Mouse (Mus musculus): ENCODE measurements around the gene Rpn1. TPM values are rescaled to one million over a fixed set of nuclear protein-coding genes. Genes with fewer than 3 reads are reported as not detected.

Rpn1 gene
- polyA plus RNA-seq, 1 experiment from 2014 or later = 253 TPM

GRCm38 (mm10) chr6:88053228-88054080, 30.8 kb upstream of the Rpn1 start:
- 39% methylated on average over 11 of the region's 11 CpGs for WGBS (ENCODE audit: insufficient replicate concordance)
- Histone ChIP-seq H3K4me2 (no peak overlapping the region), H3K4me1 (peaks cover 5% of the 10 kb centered on the region; the same call in 1 of the 2 replicates), H3K9ac (no peak overlapping the region), H3K9me3 (replicated peaks) (no peaks in the 10 kb centered on the region), H3K27me3 (replicated peaks) (peaks cover 43% of the 10 kb centered on the region), H3K27ac (no peak overlapping the region), H3K36me3 (no peaks in the 10 kb centered on the region), H3K4me3 (no peak overlapping the region)
- no peak for ATAC-seq

GRCm38 (mm10) chr6:88054081-88054835, 30.0 kb upstream of the Rpn1 start:
- H3K36me3 ChIP-seq = no peaks in the 10 kb centered on the region
- H3K9me3 ChIP-seq (replicated peaks) = no peaks in the 10 kb centered on the region
- H3K4me2 ChIP-seq = no peak overlapping the region
- H3K27ac ChIP-seq = no peak overlapping the region
- WGBS (ENCODE audit: insufficient replicate concordance) = 61% methylated on average over 9 of the region's 9 CpGs
- peaks cover 5% of the 10 kb centered on the region; the same call in 1 of the 2 replicates for H3K4me1 ChIP-seq
- ATAC-seq = no peak
- peaks cover 40% of the 10 kb centered on the region for H3K27me3 ChIP-seq (replicated peaks)
- no peak overlapping the region for H3K9ac ChIP-seq
- no peak overlapping the region for H3K4me3 ChIP-seq

- no peaks in the 10 kb centered on the region for H3K9me3 ChIP-seq (replicated peaks)
- peaks cover 5% of the 10 kb centered on the region; the same call in 1 of the 2 replicates for H3K4me1 ChIP-seq
- 59% methylated on average over 5 of the region's 5 CpGs for WGBS (ENCODE audit: insufficient replicate concordance)
- peaks cover 34% of the 10 kb centered on the region for H3K27me3 ChIP-seq (replicated peaks)
- H3K9ac ChIP-seq = no peak overlapping the region
- H3K4me2 ChIP-seq = no peak overlapping the region
- H3K4me3 ChIP-seq = no peak overlapping the region
- no peaks in the 10 kb centered on the region for H3K36me3 ChIP-seq
- H3K27ac ChIP-seq = no peak overlapping the region
- no peak for ATAC-seq
These were observed 28.6 kb upstream of the Rpn1 start for GRCm38 (mm10) chr6:88055663-88056062.

GRCm38 (mm10) chr6:88056866-88057265, 27.4 kb upstream of the Rpn1 start:
- Histone ChIP-seq H3K36me3 (no peaks in the 10 kb centered on the region), H3K9ac (no peak overlapping the region), H3K4me2 (no peak overlapping the region), H3K27ac (no peak overlapping the region), H3K4me1 (peaks cover 5% of the 10 kb centered on the region; the same call in 1 of the 2 replicates), H3K27me3 (replicated peaks) (peaks cover 24% of the 10 kb centered on the region), H3K4me3 (no peak overlapping the region), H3K9me3 (replicated peaks) (no peaks in the 10 kb centered on the region)
- ATAC-seq = no peak
- whole genome bisulfite sequencing (ENCODE audit: insufficient replicate concordance) = 63% methylated on average over 5 of the region's 5 CpGs

GRCm38 (mm10) chr6:88059903-88060302, 24.4 kb upstream of the Rpn1 start:
- H3K4me1 ChIP-seq = no peaks in the 10 kb centered on the region
- 0 out of 2 replicates have a peak, but pooled peaks cover 3% of the 10 kb centered on the region for H3K27me3 ChIP-seq (replicated peaks)
- no peaks in the 10 kb centered on the region for H3K36me3 ChIP-seq
- no peak overlapping the region for H3K4me2 ChIP-seq
- H3K9me3 ChIP-seq (replicated peaks) = no peaks in the 10 kb centered on the region
- H3K9ac ChIP-seq = no peak overlapping the region
- H3K4me3 ChIP-seq = no peak overlapping the region
- 71% methylated on average over 5 of the region's 5 CpGs for WGBS (ENCODE audit: insufficient replicate concordance)
- ATAC-seq = no peak
- no peak overlapping the region for H3K27ac ChIP-seq

GRCm38 (mm10) chr6:88060602-88061001, 23.7 kb upstream of the Rpn1 start:
- no peak overlapping the region for H3K9ac ChIP-seq
- H3K27me3 ChIP-seq (replicated peaks) = 0 out of 2 replicates have a peak, but pooled peaks cover 3% of the 10 kb centered on the region
- H3K4me2 ChIP-seq = no peak overlapping the region
- H3K9me3 ChIP-seq (replicated peaks) = no peaks in the 10 kb centered on the region
- no peak for ATAC-seq
- H3K4me3 ChIP-seq = no peak overlapping the region
- H3K36me3 ChIP-seq = no peaks in the 10 kb centered on the region
- H3K27ac ChIP-seq = no peak overlapping the region
- no peaks in the 10 kb centered on the region for H3K4me1 ChIP-seq
- WGBS (ENCODE audit: insufficient replicate concordance) = 55% methylated on average over 4 of the region's 4 CpGs

- Histone ChIP-seq H3K36me3 (no peaks in the 10 kb centered on the region), H3K27me3 (replicated peaks) (0 out of 2 replicates have a peak, but pooled peaks cover 3% of the 10 kb centered on the region), H3K9ac (no peak overlapping the region), H3K9me3 (replicated peaks) (no peaks in the 10 kb centered on the region), H3K4me1 (no peaks in the 10 kb centered on the region), H3K4me3 (no peak overlapping the region), H3K27ac (no peak overlapping the region), H3K4me2 (no peak overlapping the region)
- 75% methylated on average over 4 of the region's 4 CpGs for WGBS (ENCODE audit: insufficient replicate concordance)
- ATAC-seq = no peak
These were observed 22.9 kb upstream of the Rpn1 start for GRCm38 (mm10) chr6:88061406-88061805.

- Histone ChIP-seq H3K4me3 (no peak overlapping the region), H3K4me2 (no peak overlapping the region), H3K9ac (no peak overlapping the region), H3K9me3 (replicated peaks) (no peaks in the 10 kb centered on the region), H3K4me1 (no peaks in the 10 kb centered on the region), H3K36me3 (no peaks in the 10 kb centered on the region), H3K27me3 (replicated peaks) (0 out of 2 replicates have a peak, but pooled peaks cover 3% of the 10 kb centered on the region), H3K27ac (no peak overlapping the region)
- ATAC-seq = no peak
- WGBS (ENCODE audit: insufficient replicate concordance) = 66% methylated on average over 4 of the region's 4 CpGs
These were observed 21.9 kb upstream of the Rpn1 start for GRCm38 (mm10) chr6:88062398-88062797.

- Histone ChIP-seq H3K4me3 (no peak overlapping the region), H3K4me1 (no peaks in the 10 kb centered on the region), H3K4me2 (no peak overlapping the region), H3K27me3 (replicated peaks) (no peaks in the 10 kb centered on the region), H3K36me3 (no peaks in the 10 kb centered on the region), H3K27ac (no peak overlapping the region), H3K9me3 (replicated peaks) (no peaks in the 10 kb centered on the region), H3K9ac (no peak overlapping the region)
- no peak for ATAC-seq
- WGBS (ENCODE audit: insufficient replicate concordance) = 69% methylated on average over 3 of the region's 3 CpGs
These were observed 20.1 kb upstream of the Rpn1 start for GRCm38 (mm10) chr6:88064072-88064642.

- Histone ChIP-seq H3K36me3 (no peaks in the 10 kb centered on the region), H3K9me3 (replicated peaks) (no peaks in the 10 kb centered on the region), H3K27me3 (replicated peaks) (no peaks in the 10 kb centered on the region), H3K4me2 (no peak overlapping the region), H3K4me1 (no peaks in the 10 kb centered on the region), H3K9ac (no peak overlapping the region), H3K4me3 (no peak overlapping the region), H3K27ac (no peak overlapping the region)
- 27% methylated on average over 4 of the region's 4 CpGs for WGBS (ENCODE audit: insufficient replicate concordance)
- ATAC-seq = no peak
These were observed 19.2 kb upstream of the Rpn1 start for GRCm38 (mm10) chr6:88065116-88065515.

GRCm38 (mm10) chr6:88065968-88066367, 18.3 kb upstream of the Rpn1 start:
- WGBS (ENCODE audit: insufficient replicate concordance) = 71% methylated on average over 3 of the region's 3 CpGs
- Histone ChIP-seq H3K4me1 (0 out of 2 replicates have a peak, but pooled peaks cover 3% of the 10 kb centered on the region), H3K4me3 (no peak overlapping the region), H3K4me2 (no peak overlapping the region), H3K36me3 (no peaks in the 10 kb centered on the region), H3K9ac (no peak overlapping the region), H3K27ac (no peak overlapping the region), H3K9me3 (replicated peaks) (no peaks in the 10 kb centered on the region), H3K27me3 (replicated peaks) (no peaks in the 10 kb centered on the region)
- no peak for ATAC-seq

- 32% methylated on average over 3 of the region's 3 CpGs for WGBS (ENCODE audit: insufficient replicate concordance)
These were observed 16.6 kb upstream of the Rpn1 start for GRCm38 (mm10) chr6:88067722-88068121.

More at GRCm38 (mm10) chr6:88067722-88068121, 16.6 kb upstream of the Rpn1 start:
- no peaks in the 10 kb centered on the region for H3K36me3 ChIP-seq
- 0 out of 2 replicates have a peak, but pooled peaks cover 3% of the 10 kb centered on the region for H3K4me1 ChIP-seq
- H3K27ac ChIP-seq = no peak overlapping the region
- H3K4me2 ChIP-seq = no peak overlapping the region
- H3K9me3 ChIP-seq (replicated peaks) = no peaks in the 10 kb centered on the region
- H3K9ac ChIP-seq = no peak overlapping the region
- H3K27me3 ChIP-seq (replicated peaks) = no peaks in the 10 kb centered on the region
- no peak for ATAC-seq
- H3K4me3 ChIP-seq = no peak overlapping the region

Measured in liver, embryonic 12.5 days (tissue).